Mouse (Mus musculus): ENCODE measurements at regions not wholly inside any gene's neighbourhood (a gene's known extent, or its start where the extent isn't known, plus 50 kb on each side); places are given as distances from the start of the nearest gene placed in this dataset.

DNA sequence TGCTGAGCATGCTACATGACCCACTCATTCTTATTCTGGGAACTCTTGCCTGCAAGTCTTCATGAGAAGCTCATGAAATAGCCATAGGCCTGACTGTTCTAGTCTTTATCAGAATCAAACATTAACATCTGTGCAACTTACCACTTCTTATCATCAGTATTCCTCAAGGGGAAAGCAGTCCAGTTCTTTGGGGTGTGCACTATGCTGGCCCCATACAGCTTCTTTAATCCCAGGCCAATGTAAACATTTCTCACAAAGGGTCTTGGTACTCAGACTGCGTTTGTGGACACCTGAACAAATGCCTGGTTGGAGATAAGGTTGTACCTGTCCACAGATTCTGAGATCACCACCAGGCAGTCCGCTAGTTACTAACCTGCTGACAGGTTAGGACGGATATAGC lies 51.3 kb downstream of the 3110018I06Rik start:
- ATAC-seq (no peak), DNase-seq (ENCODE audit: low spot score) (no peak)
- no peaks in the 10 kb centered on the region for H3K36me3 ChIP-seq (ENCODE audit: control insufficient read depth, insufficient read depth, low read length)
- no peaks in the 10 kb centered on the region for H3K9me3 ChIP-seq (replicated peaks; ENCODE audit: control insufficient read depth, low read length)
- WGBS = 89% methylated on average over 3 of the region's 3 CpGs
- H3K27ac ChIP-seq (ENCODE audit: low read depth, low read length) = no peak overlapping the region
- H3K4me2 ChIP-seq (ENCODE audit: low read length) = no peak overlapping the region
- no peak overlapping the region for H3K4me3 ChIP-seq (ENCODE audit: low read depth, low read length)
- H3K27me3 ChIP-seq (replicated peaks; ENCODE audit: control insufficient read depth, insufficient read depth, low read length) = no peaks in the 10 kb centered on the region
- no peak overlapping the region for H3K9ac ChIP-seq (ENCODE audit: low read length)
- H3K4me1 ChIP-seq (ENCODE audit: control insufficient read depth, insufficient read depth, low read length) = no peaks in the 10 kb centered on the region

DNA sequence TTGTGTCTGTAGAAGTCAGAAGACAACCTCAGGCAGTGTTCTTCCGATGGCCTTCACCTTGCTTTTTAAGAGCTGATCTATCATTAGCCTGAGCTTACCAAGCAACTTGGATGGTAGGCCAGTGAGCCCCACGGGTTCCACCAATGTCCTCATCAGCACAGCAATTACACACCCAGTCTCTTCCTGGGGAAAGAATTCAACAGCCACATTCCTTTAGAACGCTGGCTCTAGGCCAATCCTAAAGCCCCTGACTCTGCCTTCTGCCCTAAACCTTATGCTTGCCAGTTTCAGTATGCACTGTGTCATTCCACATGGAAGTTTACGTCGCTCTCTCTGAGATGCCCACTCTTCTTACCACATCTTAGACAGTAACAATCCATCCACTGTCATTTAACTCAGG lies 52.8 kb downstream of the 3110018I06Rik start:
- Histone ChIP-seq H3K36me3 (ENCODE audit: control insufficient read depth, insufficient read depth, low read length) (no peaks in the 10 kb centered on the region), H3K4me2 (ENCODE audit: low read length) (no peak overlapping the region), H3K27ac (ENCODE audit: low read depth, low read length) (no peak overlapping the region), H3K27me3 (replicated peaks; ENCODE audit: control insufficient read depth, insufficient read depth, low read length) (no peaks in the 10 kb centered on the region), H3K9ac (ENCODE audit: low read length) (no peak overlapping the region), H3K4me3 (ENCODE audit: low read depth, low read length) (no peak overlapping the region), H3K9me3 (replicated peaks; ENCODE audit: control insufficient read depth, low read length) (no peaks in the 10 kb centered on the region), H3K4me1 (ENCODE audit: control insufficient read depth, insufficient read depth, low read length) (no peaks in the 10 kb centered on the region)
- no peak for ATAC-seq
- 80% methylated on average over 5 of the region's 5 CpGs for WGBS
- no peak for DNase-seq (ENCODE audit: low spot score)

- no peak overlapping the region for H3K4me3 ChIP-seq (ENCODE audit: low read depth, low read length)
- no peaks in the 10 kb centered on the region for H3K36me3 ChIP-seq (ENCODE audit: control insufficient read depth, insufficient read depth, low read length)
- DNase-seq (ENCODE audit: low spot score) (peak; percentile 29), ATAC-seq (no peak)
- H3K27ac ChIP-seq (ENCODE audit: low read depth, low read length) = no peak overlapping the region
- H3K4me1 ChIP-seq (ENCODE audit: control insufficient read depth, insufficient read depth, low read length) = no peaks in the 10 kb centered on the region
- H3K9ac ChIP-seq (ENCODE audit: low read length) = no peak overlapping the region
- no peaks in the 10 kb centered on the region for H3K27me3 ChIP-seq (replicated peaks; ENCODE audit: control insufficient read depth, insufficient read depth, low read length)
- WGBS = 56% methylated on average over 5 of the region's 5 CpGs
- H3K4me2 ChIP-seq (ENCODE audit: low read length) = no peak overlapping the region
- no peaks in the 10 kb centered on the region for H3K9me3 ChIP-seq (replicated peaks; ENCODE audit: control insufficient read depth, low read length)
These were observed 58.9 kb downstream of the 3110018I06Rik start for GRCm38 (mm10) chr12:107547194-107547885.

GRCm38 (mm10) chr12:107547886-107548448 lies 59.5 kb downstream of the 3110018I06Rik start:
- DNase-seq (ENCODE audit: low spot score) (peak; percentile 70), ATAC-seq (peak; percentile 63; the same call in 1 of the 2 replicates)
- Histone ChIP-seq H3K4me1 (ENCODE audit: control insufficient read depth, insufficient read depth, low read length) (no peaks in the 10 kb centered on the region), H3K9ac (ENCODE audit: low read length) (no peak overlapping the region), H3K27me3 (replicated peaks; ENCODE audit: control insufficient read depth, insufficient read depth, low read length) (no peaks in the 10 kb centered on the region), H3K9me3 (replicated peaks; ENCODE audit: control insufficient read depth, low read length) (no peaks in the 10 kb centered on the region), H3K36me3 (ENCODE audit: control insufficient read depth, insufficient read depth, low read length) (no peaks in the 10 kb centered on the region), H3K27ac (ENCODE audit: low read depth, low read length) (no peak overlapping the region), H3K4me3 (ENCODE audit: low read depth, low read length) (no peak overlapping the region), H3K4me2 (ENCODE audit: low read length) (no peak overlapping the region)
- 73% methylated on average over 3 of the region's 3 CpGs for WGBS

DNA sequence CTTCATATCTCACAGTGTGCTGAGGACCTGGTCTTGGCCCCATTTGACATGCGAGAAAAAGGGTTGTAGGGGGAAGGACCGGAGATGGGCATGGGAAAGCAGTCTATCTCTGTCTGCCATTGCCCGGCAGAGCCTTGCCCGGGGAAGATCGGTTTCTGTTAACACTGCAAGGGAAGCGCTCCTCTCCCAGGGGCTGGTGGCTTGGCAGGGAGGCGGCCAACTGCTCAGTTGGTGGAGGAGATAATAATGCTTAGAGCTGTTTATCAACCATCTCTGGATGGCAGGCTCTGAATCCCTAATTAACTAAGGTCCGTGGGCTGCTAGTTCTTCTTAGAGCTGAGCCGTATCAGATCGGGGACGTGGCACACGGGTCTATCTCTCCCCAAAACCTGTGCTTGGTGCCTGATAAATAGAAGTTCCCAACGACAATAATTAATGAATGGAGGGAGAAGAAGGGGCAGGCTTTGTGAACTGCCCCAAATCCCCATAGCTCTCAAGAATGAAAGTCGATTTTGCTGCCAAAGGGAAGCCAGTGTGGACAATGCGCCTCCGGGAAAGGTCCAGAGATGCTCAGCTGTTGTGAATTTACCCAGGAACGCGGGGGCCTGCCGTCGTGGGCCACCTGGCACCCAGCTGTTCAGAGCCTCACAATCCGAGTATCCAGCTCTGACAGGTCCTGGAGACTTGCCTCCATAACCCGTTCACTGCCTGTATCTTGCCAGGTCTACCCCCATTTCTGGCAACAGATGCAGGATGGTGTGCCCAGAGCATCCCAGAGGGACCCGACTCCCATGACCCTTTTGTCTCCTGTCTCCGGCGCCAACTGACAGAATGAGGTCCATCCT lies 61.2 kb downstream of the 3110018I06Rik start:
- Histone ChIP-seq H3K4me2 (ENCODE audit: low read length) (no peak overlapping the region), H3K36me3 (ENCODE audit: control insufficient read depth, insufficient read depth, low read length) (no peaks in the 10 kb centered on the region), H3K9ac (ENCODE audit: low read length) (no peak overlapping the region), H3K9me3 (replicated peaks; ENCODE audit: control insufficient read depth, low read length) (no peaks in the 10 kb centered on the region), H3K4me1 (ENCODE audit: control insufficient read depth, insufficient read depth, low read length) (no peaks in the 10 kb centered on the region), H3K27ac (ENCODE audit: low read depth, low read length) (no peak overlapping the region), H3K27me3 (replicated peaks; ENCODE audit: control insufficient read depth, insufficient read depth, low read length) (no peaks in the 10 kb centered on the region), H3K4me3 (ENCODE audit: low read depth, low read length) (no peak overlapping the region)
- 84% methylated on average over 25 of the region's 25 CpGs for WGBS
- ATAC-seq (no peak), DNase-seq (ENCODE audit: low spot score) (peak; percentile 25)

DNA sequence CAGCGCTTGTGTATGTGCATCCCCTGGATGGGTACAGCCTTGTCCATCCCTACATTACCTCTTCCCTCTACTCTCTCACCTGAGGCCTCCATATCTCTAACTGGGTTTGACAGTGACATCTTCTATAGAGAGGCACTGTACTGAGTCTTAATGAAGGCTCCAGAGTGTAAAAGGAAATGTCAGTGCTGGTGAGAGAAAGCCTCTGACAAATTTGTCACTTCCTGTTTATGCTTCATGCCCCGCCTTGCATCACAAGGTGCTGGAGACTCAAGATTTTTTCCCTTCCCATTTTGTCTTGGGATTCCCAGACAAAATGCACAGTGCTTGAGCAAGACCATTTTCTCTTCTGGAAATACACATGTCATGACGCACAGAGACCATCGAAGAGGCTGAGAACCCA lies 70.8 kb downstream of the 3110018I06Rik start:
- H3K9me3 ChIP-seq (replicated peaks; ENCODE audit: control insufficient read depth, low read length) = no peaks in the 10 kb centered on the region
- DNase-seq (ENCODE audit: low spot score) (no peak), ATAC-seq (no peak)
- no peak overlapping the region for H3K4me3 ChIP-seq (ENCODE audit: low read depth, low read length)
- H3K9ac ChIP-seq (ENCODE audit: low read length) = no peak overlapping the region
- WGBS = 97% methylated on average over 4 of the region's 4 CpGs
- no peaks in the 10 kb centered on the region for H3K36me3 ChIP-seq (ENCODE audit: control insufficient read depth, insufficient read depth, low read length)
- H3K27ac ChIP-seq (ENCODE audit: low read depth, low read length) = no peak overlapping the region
- H3K27me3 ChIP-seq (replicated peaks; ENCODE audit: control insufficient read depth, insufficient read depth, low read length) = no peaks in the 10 kb centered on the region
- no peaks in the 10 kb centered on the region for H3K4me1 ChIP-seq (ENCODE audit: control insufficient read depth, insufficient read depth, low read length)
- H3K4me2 ChIP-seq (ENCODE audit: low read length) = no peak overlapping the region

DNA sequence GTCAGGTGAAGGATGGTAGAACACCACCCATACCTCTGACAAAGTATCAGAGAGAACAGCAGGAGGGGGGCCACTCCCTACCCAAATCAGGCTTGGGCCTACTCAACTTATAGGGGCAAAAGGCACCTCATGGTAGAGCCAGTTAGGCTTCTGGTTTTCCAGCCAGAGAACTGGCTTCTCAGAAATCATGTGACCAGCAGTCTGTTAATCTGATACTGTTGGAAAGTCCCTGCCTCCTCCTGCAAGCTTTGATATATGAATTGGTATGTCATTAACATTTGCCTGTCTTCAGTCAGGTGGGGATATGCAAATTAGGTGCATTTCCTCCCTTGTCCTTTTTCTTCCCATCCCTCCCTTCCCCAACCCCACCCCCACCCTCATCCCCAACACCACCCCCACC lies 71.7 kb downstream of the 3110018I06Rik start:
- no peak overlapping the region for H3K9ac ChIP-seq (ENCODE audit: low read length)
- no peak overlapping the region for H3K27ac ChIP-seq (ENCODE audit: low read depth, low read length)
- H3K4me3 ChIP-seq (ENCODE audit: low read depth, low read length) = no peak overlapping the region
- DNase-seq (ENCODE audit: low spot score) (no peak), ATAC-seq (no peak)
- no peaks in the 10 kb centered on the region for H3K27me3 ChIP-seq (replicated peaks; ENCODE audit: control insufficient read depth, insufficient read depth, low read length)
- H3K4me1 ChIP-seq (ENCODE audit: control insufficient read depth, insufficient read depth, low read length) = no peaks in the 10 kb centered on the region
- H3K4me2 ChIP-seq (ENCODE audit: low read length) = no peak overlapping the region
- no peaks in the 10 kb centered on the region for H3K9me3 ChIP-seq (replicated peaks; ENCODE audit: control insufficient read depth, low read length)
- no peaks in the 10 kb centered on the region for H3K36me3 ChIP-seq (ENCODE audit: control insufficient read depth, insufficient read depth, low read length)

- no peak for ATAC-seq
- no peak overlapping the region for H3K9ac ChIP-seq (ENCODE audit: low read length)
- 95% methylated on average over 4 of the region's 4 CpGs for WGBS
- DNase-seq (ENCODE audit: low spot score) = no peak
- H3K4me3 ChIP-seq (ENCODE audit: low read depth, low read length) = no peak overlapping the region
- H3K36me3 ChIP-seq (ENCODE audit: control insufficient read depth, insufficient read depth, low read length) = no peaks in the 10 kb centered on the region
- H3K27me3 ChIP-seq (replicated peaks; ENCODE audit: control insufficient read depth, insufficient read depth, low read length) = no peaks in the 10 kb centered on the region
- H3K27ac ChIP-seq (ENCODE audit: low read depth, low read length) = no peak overlapping the region
- no peak overlapping the region for H3K4me2 ChIP-seq (ENCODE audit: low read length)
- no peaks in the 10 kb centered on the region for H3K9me3 ChIP-seq (replicated peaks; ENCODE audit: control insufficient read depth, low read length)
- H3K4me1 ChIP-seq (ENCODE audit: control insufficient read depth, insufficient read depth, low read length) = no peaks in the 10 kb centered on the region
These were observed 84.2 kb downstream of the 3110018I06Rik start for GRCm38 (mm10) chr12:107572586-107572985.

GRCm38 (mm10) chr12:107579508-107579907 lies 91.1 kb downstream of the 3110018I06Rik start:
- no peak for DNase-seq (ENCODE audit: low spot score)
- Histone ChIP-seq H3K4me3 (ENCODE audit: low read depth, low read length) (no peak overlapping the region), H3K27ac (ENCODE audit: low read depth, low read length) (no peak overlapping the region), H3K36me3 (ENCODE audit: control insufficient read depth, insufficient read depth, low read length) (no peaks in the 10 kb centered on the region), H3K4me2 (ENCODE audit: low read length) (no peak overlapping the region), H3K27me3 (replicated peaks; ENCODE audit: control insufficient read depth, insufficient read depth, low read length) (no peaks in the 10 kb centered on the region), H3K9ac (ENCODE audit: low read length) (no peak overlapping the region), H3K4me1 (ENCODE audit: control insufficient read depth, insufficient read depth, low read length) (no peaks in the 10 kb centered on the region), H3K9me3 (replicated peaks; ENCODE audit: control insufficient read depth, low read length) (no peaks in the 10 kb centered on the region)
- WGBS = 81% methylated on average over 5 of the region's 5 CpGs
- no peak for ATAC-seq
